Mouse (Mus musculus) embryonic fibroblast, embryonic 13.5 days (primary cell): ENCODE data around the gene Kcnj12. TPM values are rescaled to one million over a fixed set of nuclear protein-coding genes. Genes with fewer than 3 reads are reported as not detected.

Experiments
- H3K27ac ChIP-seq: 2 replicates; pipeline ENCODE4 v1.5.1; 2012; ENCODE audit warnings: low read length, control low read depth, inconsistent platforms; ENCODE audit not compliant: insufficient read depth
- H3K4me1 ChIP-seq: 2 replicates; pipeline ENCODE4 v1.6.1; 2011; ENCODE audit warnings: low read length; ENCODE audit not compliant: control insufficient read depth, insufficient read depth
- H3K4me3 ChIP-seq: 2 replicates; pipeline ENCODE4 v1.5.1; 2011; ENCODE audit warnings: mild to moderate bottlenecking, control low read depth, low read length; ENCODE audit not compliant: insufficient read depth
- CTCF ChIP-seq: IDR thresholded peaks from 2 replicates; pipeline ENCODE4 v1.5.1; 2011; ENCODE audit warnings: mild to moderate bottlenecking, control low read depth, low read length, moderate library complexity, borderline replicate concordance; ENCODE audit not compliant: insufficient read depth
- POLR2A ChIP-seq: IDR thresholded peaks from 2 replicates; pipeline ENCODE4 v1.6.1; 2011; ENCODE audit warnings: low read depth, mild to moderate bottlenecking, control low read depth, low read length, moderate library complexity
- polyA plus RNA-seq: library from polyadenylated mRNA; stranded (reverse); fragments of >200 nt; gene quantifications from 2 replicates; pipeline ENCODE4 v1.2.4, GENCODE M21; 2011; ENCODE audit warnings: low read depth; ENCODE audit not compliant: missing spikeins, insufficient read length

The Kcnj12 gene
- polyA plus RNA-seq, 1 experiment: not detected

DNA sequence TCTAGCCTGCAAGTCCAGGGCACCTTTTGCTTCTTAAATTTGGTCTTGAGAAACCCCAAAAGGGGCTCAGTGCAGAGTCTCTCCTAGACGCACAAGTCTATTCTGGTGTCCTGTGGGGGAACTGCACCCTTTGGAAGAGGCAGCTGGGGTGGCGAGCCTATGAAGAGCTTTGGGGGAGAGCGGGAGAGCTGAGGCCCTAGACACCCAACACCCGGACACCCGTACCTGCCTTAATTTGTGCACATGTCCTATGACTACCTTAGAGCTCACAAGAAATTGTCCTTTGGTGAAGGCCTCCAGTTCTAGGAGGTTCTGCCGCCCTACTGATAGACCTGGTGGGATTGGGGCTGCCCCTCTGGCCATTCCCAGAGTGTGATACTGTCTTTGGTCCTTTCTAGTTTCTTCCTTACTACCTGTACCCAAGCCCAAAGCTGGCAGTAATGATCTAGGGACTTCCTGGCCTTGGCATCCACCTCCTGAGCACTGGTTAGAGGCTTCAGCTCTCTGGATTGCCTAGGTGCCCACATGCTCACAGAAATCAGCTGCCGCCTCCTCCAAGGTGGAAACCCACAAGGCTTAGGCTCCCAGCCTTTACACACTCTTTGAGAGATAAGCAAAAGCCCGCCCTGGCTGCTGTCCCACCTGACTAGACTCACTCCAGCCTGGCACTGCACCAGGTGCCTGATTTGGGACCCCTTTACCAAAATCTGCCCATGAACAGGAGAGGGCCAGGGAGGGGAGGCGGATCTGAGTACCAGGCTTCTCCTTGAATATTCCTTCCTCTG lies 1.2 kb downstream of the Kcnj12 start:
- no peak overlapping the region for H3K4me3 ChIP-seq
- H3K27ac ChIP-seq: no peak overlapping the region
- TF ChIP-seq POLR2A (no peak), CTCF (no peak)
- H3K4me1 ChIP-seq: no peaks in the 10 kb centered on the region

DNA sequence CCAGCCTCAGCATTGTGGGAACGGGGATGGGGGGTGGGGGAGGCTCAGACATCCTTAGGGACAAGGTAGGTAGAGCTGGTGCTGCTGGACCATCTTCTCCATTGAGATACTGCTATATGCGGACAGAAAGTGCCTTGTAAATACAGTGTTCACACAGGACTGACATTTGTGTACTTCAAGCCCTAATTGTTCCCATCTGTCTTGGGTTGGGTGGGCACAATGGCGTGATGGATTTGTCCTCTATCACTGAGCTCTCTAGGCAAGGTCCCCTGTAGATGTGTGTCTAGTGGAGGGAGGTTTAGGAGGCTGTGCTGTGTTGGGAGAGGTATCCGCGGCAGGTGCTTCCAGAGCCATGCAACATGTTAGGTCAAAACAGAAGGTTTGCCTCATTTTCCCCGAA lies 2.0 kb downstream of the Kcnj12 start:
- Histone ChIP-seq H3K4me3 (no peak overlapping the region), H3K4me1 (no peaks in the 10 kb centered on the region), H3K27ac (no peak overlapping the region)
- no peak for TF ChIP-seq POLR2A
- TF ChIP-seq CTCF: no peak

DNA sequence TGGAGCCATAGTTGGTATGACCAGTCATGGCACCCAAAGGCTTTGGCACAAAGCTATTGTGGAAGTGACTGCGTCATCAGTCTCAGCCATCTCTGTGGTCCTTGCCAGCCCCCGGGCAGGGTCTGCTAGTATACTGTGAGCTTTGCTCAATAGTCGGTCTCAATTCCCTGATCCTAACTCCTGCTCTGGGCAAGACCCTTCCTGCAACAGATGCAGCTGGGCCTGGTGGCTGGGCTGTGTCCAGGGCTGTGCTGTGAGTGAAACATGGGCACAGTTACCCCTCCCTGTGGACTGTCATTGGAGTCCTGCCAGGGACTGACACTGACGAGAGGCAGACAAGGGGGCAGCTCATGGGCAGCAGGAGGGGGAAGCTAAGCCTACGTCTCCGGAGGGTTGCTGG lies 2.6 kb downstream of the Kcnj12 start:
- TF ChIP-seq POLR2A: no peak
- TF ChIP-seq CTCF: no peak
- no peak overlapping the region for H3K4me3 ChIP-seq
- H3K27ac ChIP-seq: no peak overlapping the region
- H3K4me1 ChIP-seq: no peaks in the 10 kb centered on the region

DNA sequence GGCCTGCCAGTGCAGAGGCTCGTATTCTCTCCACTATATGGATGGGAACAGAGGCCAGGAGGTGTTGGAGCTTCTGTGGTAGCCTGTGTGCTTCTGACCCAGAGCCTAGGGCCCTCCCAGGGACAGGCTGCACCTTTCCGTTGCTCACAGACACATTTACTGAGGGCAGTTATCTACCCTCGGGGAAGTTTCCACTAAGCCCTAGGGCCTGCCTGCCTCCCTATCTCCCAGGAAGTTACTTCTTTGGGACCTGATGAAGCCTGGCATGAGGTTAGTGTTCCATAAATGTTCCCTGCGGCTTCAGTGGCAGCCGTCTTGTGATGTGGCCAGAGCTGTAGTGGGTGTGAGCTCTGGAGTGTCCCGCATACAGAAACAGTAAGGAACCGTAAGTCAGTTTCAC lies 3.2 kb downstream of the Kcnj12 start:
- TF ChIP-seq POLR2A: no peak
- TF ChIP-seq CTCF: no peak
- Histone ChIP-seq H3K4me3 (no peak overlapping the region), H3K4me1 (no peaks in the 10 kb centered on the region), H3K27ac (no peak overlapping the region)

DNA sequence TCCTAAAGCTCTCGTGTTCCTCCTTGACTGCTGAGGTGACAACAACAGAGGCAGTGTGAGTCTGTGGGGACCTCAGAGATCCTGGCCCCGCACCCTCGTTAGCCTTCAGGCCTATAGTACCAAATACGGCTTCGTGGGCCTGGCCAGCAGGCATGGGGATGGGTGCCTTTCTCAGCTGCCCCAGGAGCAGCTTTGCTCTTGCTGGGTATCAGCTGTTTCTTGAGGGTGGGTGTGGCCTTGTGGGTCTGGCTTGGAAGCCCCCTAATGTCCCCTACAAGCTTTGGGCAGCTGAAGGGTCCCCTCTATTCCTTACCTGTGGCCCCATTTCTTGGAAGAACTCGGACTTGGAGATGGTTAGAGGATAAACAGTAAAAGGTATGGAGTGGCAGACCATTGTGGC lies 4.0 kb downstream of the Kcnj12 start:
- Histone ChIP-seq H3K27ac (no peak overlapping the region), H3K4me1 (no peaks in the 10 kb centered on the region), H3K4me3 (no peak overlapping the region)
- TF ChIP-seq POLR2A (no peak), CTCF (no peak)

DNA sequence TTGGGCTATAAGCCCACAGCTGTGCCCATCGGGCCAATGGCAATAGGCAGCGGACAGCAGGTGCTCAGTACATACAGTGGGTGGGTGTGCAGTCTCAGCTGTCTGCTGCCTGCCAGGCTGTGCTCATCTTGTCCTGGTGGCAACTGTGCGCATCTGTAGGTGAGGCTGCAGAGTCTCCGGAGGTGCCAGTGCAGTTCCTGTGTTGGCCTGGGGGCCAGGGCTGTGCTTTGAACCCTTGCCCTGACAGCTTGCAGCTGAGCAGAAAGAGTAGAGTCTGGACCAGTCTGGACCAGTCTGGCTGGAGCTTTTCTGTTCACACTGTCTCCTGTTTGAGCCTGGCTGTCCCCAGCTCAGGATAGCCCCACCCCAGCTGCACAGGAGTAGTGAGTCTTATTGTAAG lies 4.8 kb downstream of the Kcnj12 start:
- TF ChIP-seq CTCF (no peak), POLR2A (no peak)
- no peaks in the 10 kb centered on the region for H3K4me1 ChIP-seq
- no peak overlapping the region for H3K4me3 ChIP-seq
- no peak overlapping the region for H3K27ac ChIP-seq

DNA sequence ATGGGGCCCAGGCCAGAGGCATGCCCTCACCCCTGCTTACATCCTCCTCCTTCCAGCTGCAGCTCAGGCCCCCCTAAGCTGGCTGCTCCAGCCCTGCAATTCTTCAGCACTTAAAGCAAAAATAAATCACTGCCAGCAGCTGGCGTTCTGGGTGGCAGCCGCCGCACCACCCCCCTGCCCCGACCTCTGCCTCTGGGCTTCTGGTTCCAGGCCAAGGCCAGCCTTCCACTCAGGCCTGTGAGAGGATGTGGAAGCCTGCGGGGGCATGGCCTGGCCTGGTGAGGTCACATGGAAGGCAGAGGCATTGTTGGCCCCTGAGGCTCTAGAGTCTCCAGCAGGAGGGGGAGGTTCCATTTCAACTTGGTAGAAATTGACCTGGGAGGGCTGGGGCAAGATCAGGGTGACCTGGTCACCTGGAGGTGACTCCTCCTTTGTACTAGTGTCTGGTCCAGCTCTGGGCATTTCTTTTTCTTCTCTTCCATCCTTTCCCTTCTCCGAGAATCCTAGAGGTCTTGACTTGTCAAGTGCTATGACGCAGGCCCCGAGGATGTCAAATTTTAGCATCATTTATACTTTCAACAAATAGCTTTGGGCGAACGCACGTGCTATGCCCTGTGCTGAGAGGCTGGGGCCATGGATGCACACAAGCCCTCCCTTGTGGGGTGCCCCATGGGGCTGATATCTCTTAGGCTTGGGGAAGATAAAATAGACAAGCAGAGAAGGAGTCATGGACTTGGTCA lies 6.0 kb downstream of the Kcnj12 start:
- TF ChIP-seq POLR2A (no peak), CTCF (no peak)
- Histone ChIP-seq H3K27ac (no peak overlapping the region), H3K4me1 (no peaks in the 10 kb centered on the region), H3K4me3 (no peak overlapping the region)

DNA sequence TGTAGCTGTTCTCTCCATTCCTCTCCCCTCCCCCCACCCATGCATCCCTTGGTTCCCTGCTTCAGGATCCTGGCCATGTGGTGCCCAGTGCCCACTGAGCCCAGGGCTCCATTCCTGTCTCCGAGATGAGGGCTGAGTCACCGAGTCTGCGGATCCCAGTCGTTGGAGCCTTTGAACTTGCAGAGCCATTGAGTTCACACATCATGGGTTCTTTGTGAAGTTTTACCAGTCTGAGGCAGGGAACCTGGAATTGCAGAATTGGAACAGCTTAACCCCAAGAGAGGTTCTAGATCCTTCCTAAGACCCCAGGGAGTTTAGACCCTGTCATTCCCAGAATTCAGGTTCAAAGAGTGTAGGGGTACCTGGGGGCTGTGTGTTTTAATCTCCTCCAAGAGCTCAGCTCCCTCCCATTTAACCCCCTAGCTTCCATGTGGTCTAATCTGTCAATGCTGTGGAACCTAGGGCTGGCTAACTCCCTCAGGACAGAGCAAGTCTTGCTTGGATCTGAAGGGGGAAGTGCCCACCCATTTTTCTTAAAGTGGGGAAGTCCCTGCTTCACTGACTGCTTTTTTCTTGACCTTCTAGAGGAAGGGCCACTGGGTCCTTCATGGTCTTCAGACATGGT lies 6.9 kb downstream of the Kcnj12 start:
- Histone ChIP-seq H3K4me3 (no peak overlapping the region), H3K27ac (no peak overlapping the region), H3K4me1 (no peaks in the 10 kb centered on the region)
- TF ChIP-seq CTCF (no peak), POLR2A (no peak)

DNA sequence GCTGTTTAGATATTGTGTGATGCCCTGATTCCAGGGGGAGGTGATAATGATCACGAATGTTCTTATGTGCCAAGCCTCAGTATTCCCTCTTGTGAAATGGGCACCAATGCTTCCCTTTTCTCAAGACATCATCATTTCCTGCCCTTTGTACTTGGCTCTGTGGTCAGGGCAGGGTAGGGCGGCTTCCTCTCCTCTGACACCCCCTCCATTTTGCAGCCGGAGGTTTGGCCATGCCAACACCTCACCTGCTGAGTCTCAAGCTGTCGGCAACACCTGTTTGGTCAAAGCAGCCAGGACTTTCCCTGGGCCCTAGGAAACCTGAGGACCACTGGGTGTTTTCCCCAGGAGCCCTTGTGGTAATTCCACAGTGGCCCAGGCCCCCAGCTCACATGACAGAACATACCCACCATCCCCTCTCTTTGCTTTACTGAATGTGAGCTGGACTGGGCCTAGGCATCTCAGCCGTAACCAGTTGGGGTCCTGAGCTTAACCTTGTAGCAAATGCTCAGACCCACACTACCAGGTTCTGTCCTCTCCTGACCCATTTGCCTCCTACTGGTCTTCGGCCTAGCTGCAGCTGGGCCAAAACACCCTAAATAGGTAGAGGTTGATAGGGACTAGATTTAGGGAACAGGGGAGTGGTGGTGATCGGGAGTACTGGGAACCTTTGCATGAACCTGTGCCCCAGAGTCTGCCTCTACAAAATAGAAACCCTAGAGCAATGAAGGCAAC lies 7.7 kb downstream of the Kcnj12 start:
- Histone ChIP-seq H3K27ac (no peak overlapping the region), H3K4me1 (no peaks in the 10 kb centered on the region), H3K4me3 (no peak overlapping the region)
- TF ChIP-seq CTCF (no peak), POLR2A (no peak)

DNA sequence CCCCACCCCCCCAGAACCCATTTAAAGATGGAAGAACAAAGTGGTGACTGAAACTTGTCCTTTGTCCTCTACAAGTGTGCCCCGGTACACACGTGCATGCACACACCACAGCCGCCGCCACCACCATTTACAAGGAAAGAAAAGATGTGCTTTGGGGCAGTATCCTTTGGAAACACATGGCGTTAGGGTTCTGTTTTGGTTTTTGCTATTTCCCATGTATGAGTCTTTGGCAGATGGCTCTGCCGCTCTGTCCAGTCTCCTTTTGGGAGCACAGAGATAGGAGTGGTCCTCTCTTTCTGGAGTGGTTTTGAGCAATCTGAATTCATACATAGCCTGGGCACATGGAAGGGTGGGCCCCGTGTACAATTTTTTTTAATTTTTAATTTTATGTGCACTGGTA lies 8.8 kb downstream of the Kcnj12 start:
- no peak for TF ChIP-seq CTCF
- no peak for TF ChIP-seq POLR2A
- no peak overlapping the region for H3K27ac ChIP-seq
- H3K4me1 ChIP-seq: no peaks in the 10 kb centered on the region
- H3K4me3 ChIP-seq: no peak overlapping the region
